Mouse (Mus musculus): Measurements from ENCODE around the gene Cnot1. TPM values are rescaled to one million over a fixed set of nuclear protein-coding genes. Genes with fewer than 3 reads are reported as not detected.
A peak's percentile ranks its signal among the peaks of the same experiment; 100 is the strongest.

Gene Cnot1
- polyA plus RNA-seq, 1 experiment, result 88.3 TPM

GRCm38 (mm10) chr8:95738596-95738995 is 68.7 kb downstream of the Cnot1 start:
- DNase-seq (ENCODE audit: low read depth), result no peak

GRCm38 (mm10) chr8:95727625-95728024 is 79.6 kb downstream of the Cnot1 start:
- no peak for DNase-seq (ENCODE audit: low read depth)

- no peak for DNase-seq (ENCODE audit: low read depth)
Measured at GRCm38 (mm10) chr8:95716546-95717335, 90.5 kb downstream of the Cnot1 start.

GRCm38 (mm10) chr8:95715676-95716531 is 91.4 kb downstream of the Cnot1 start, which contains the start of gene Setd6:
Setd6 (plus strand) TSS chr8:95715881.
- DNase-seq (ENCODE audit: low read depth), result peak; percentile 26

GRCm38 (mm10) chr8:95714837-95715413 is 92.3 kb downstream of the Cnot1 start:
- no peak for DNase-seq (ENCODE audit: low read depth)

GRCm38 (mm10) chr8:95714367-95714766 is 92.9 kb downstream of the Cnot1 start:
- no peak for DNase-seq (ENCODE audit: low read depth)

GRCm38 (mm10) chr8:95713100-95714010 is 93.9 kb downstream of the Cnot1 start:
- no peak for DNase-seq (ENCODE audit: low read depth)

GRCm38 (mm10) chr8:95712395-95712794 is 94.9 kb downstream of the Cnot1 start:
- no peak for DNase-seq (ENCODE audit: low read depth)

- DNase-seq (ENCODE audit: low read depth), result no peak
Measured at GRCm38 (mm10) chr8:95711029-95711428, 96.2 kb downstream of the Cnot1 start.

GRCm38 (mm10) chr8:95709579-95709978 is 97.7 kb downstream of the Cnot1 start:
- no peak for DNase-seq (ENCODE audit: low read depth)

GRCm38 (mm10) chr8:95704538-95704937 is 102.7 kb downstream of the Cnot1 start:
- DNase-seq (ENCODE audit: low read depth), result no peak

GRCm38 (mm10) chr8:95703461-95704260 is 103.6 kb downstream of the Cnot1 start:
- DNase-seq (ENCODE audit: low read depth), result no peak

- no peak for DNase-seq (ENCODE audit: low read depth)
Measured at GRCm38 (mm10) chr8:95702480-95703446, 104.5 kb downstream of the Cnot1 start.

- no peak for DNase-seq (ENCODE audit: low read depth)
Measured at GRCm38 (mm10) chr8:95701809-95702208, 105.5 kb downstream of the Cnot1 start.

- no peak for DNase-seq (ENCODE audit: low read depth)
Measured at GRCm38 (mm10) chr8:95700282-95700681, 107.0 kb downstream of the Cnot1 start.

GRCm38 (mm10) chr8:95698179-95698578 is 109.1 kb downstream of the Cnot1 start:
- DNase-seq (ENCODE audit: low read depth), result no peak

- DNase-seq (ENCODE audit: low read depth), result no peak
Measured at GRCm38 (mm10) chr8:95697128-95697527, 110.1 kb downstream of the Cnot1 start.

- DNase-seq (ENCODE audit: low read depth), result no peak
Measured at GRCm38 (mm10) chr8:95696661-95697060, 110.6 kb downstream of the Cnot1 start.

GRCm38 (mm10) chr8:95694631-95695030 is 112.6 kb downstream of the Cnot1 start:
- DNase-seq (ENCODE audit: low read depth), result no peak

All from gonadal fat pad, adult 2 months (tissue).